Mouse (Mus musculus) erythroblast, embryonic 14.5 days (primary cell): ENCODE results near the gene Lamc1. TPM values are rescaled to one million over a fixed set of nuclear protein-coding genes. Genes with fewer than 3 reads are reported as not detected.

Experiments used
- H3K27me3 ChIP-seq: 2 replicates; pipeline ENCODE4 v1.6.1; 2012; ENCODE audit warnings: inconsistent platforms; ENCODE audit not compliant: control insufficient read depth
- H3K36me3 ChIP-seq: 2 replicates; pipeline ENCODE4 v1.6.1; 2012; ENCODE audit warnings: mild to moderate bottlenecking, inconsistent platforms; ENCODE audit not compliant: control insufficient read depth
- H3K4me1 ChIP-seq: 2 replicates; pipeline ENCODE4 v1.6.1; 2012; ENCODE audit warnings: inconsistent platforms; ENCODE audit not compliant: control insufficient read depth
- H3K4me3 ChIP-seq: replicated peaks from 2 replicates; pipeline ENCODE3; 2012; ENCODE audit warnings: moderate library complexity, mild to moderate bottlenecking, inconsistent platforms
- H3K9me3 ChIP-seq: 2 replicates; pipeline ENCODE4 v1.6.1; 2012; ENCODE audit warnings: low read length, inconsistent platforms, mixed read lengths; ENCODE audit not compliant: control insufficient read depth
- GATA1 ChIP-seq: IDR thresholded peaks from 2 replicates; pipeline ENCODE4 v1.6.1; 2012; ENCODE audit warnings: low read length, inconsistent platforms, mixed read lengths
- TAL1 ChIP-seq: IDR thresholded peaks from 3 replicates; pipeline ENCODE4 v1.6.1; 2012; ENCODE audit warnings: low read length, inconsistent platforms, mixed read lengths
- polyA plus RNA-seq: library from polyadenylated mRNA; stranded (reverse); fragments of >175 nt; gene quantifications from 2 replicates; pipeline ENCODE4 v1.2.3, GENCODE M21; 2012

Gene Lamc1
- polyA plus RNA-seq, 1 experiment = 0.01 TPM

GRCm38 (mm10) chr1:153265066-153265465 is 67.5 kb downstream of the Lamc1 start:
- H3K4me1 ChIP-seq = no peaks in the 10 kb centered on the region
- H3K36me3 ChIP-seq = peaks cover 3% of the 10 kb centered on the region
- H3K27me3 ChIP-seq = no peaks in the 10 kb centered on the region
- no peak for TF ChIP-seq TAL1
- TF ChIP-seq GATA1 = no peak
- no peaks in the 10 kb centered on the region for H3K9me3 ChIP-seq
- no peak overlapping the region for H3K4me3 ChIP-seq

GRCm38 (mm10) chr1:153259752-153260300 is 72.8 kb downstream of the Lamc1 start:
- no peak overlapping the region for H3K4me3 ChIP-seq
- peaks cover 3% of the 10 kb centered on the region for H3K36me3 ChIP-seq
- no peak for TF ChIP-seq TAL1
- TF ChIP-seq GATA1 = no peak
- no peaks in the 10 kb centered on the region for H3K27me3 ChIP-seq
- no peaks in the 10 kb centered on the region for H3K9me3 ChIP-seq
- no peaks in the 10 kb centered on the region for H3K4me1 ChIP-seq

- no peaks in the 10 kb centered on the region for H3K27me3 ChIP-seq
- H3K9me3 ChIP-seq = no peaks in the 10 kb centered on the region; the same call in 1 of the 2 replicates
- H3K36me3 ChIP-seq = peaks cover 9% of the 10 kb centered on the region; the same call in 1 of the 2 replicates
- TF ChIP-seq GATA1 (no peak), TAL1 (no peak)
- H3K4me3 ChIP-seq = no peak overlapping the region
- H3K4me1 ChIP-seq = no peaks in the 10 kb centered on the region
Observed at GRCm38 (mm10) chr1:153252540-153253210, 79.9 kb downstream of the Lamc1 start.

GRCm38 (mm10) chr1:153251590-153252206 is 80.9 kb downstream of the Lamc1 start:
- H3K9me3 ChIP-seq = no peaks in the 10 kb centered on the region; the same call in 1 of the 2 replicates
- no peak overlapping the region for H3K4me3 ChIP-seq
- H3K4me1 ChIP-seq = no peaks in the 10 kb centered on the region
- no peak for TF ChIP-seq TAL1
- TF ChIP-seq GATA1 = no peak
- H3K27me3 ChIP-seq = no peaks in the 10 kb centered on the region
- peaks cover 14% of the 10 kb centered on the region; the same call in 1 of the 2 replicates for H3K36me3 ChIP-seq

GRCm38 (mm10) chr1:153241346-153241745 is 91.2 kb downstream of the Lamc1 start:
- Histone ChIP-seq H3K27me3 (no peaks in the 10 kb centered on the region), H3K9me3 (no peaks in the 10 kb centered on the region), H3K4me1 (0 out of 2 replicates have a peak, but pooled peaks cover 1% of the 10 kb centered on the region), H3K4me3 (no peak overlapping the region), H3K36me3 (peaks cover 9% of the 10 kb centered on the region)
- TF ChIP-seq GATA1 = no peak
- TF ChIP-seq TAL1 = no peak

DNA sequence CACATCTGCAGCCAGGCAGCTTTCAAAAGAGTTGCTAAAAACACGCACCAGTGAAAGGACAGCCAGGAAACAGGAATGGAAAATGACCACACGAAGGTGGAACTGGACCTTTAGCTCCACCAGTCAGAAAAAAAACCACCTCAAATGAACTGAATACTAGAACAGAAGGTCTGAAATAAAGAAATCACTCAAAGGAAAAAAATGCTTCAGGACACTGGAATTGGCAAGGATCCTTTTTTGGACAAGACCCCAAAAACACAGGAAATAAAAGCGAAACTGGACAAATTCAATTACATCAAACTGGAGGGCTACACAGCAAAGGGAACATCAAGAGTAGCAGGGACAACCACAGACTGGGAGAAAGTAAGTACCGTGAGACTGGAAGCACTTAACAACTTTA is 97.0 kb downstream of the Lamc1 start:
- no peak overlapping the region for H3K4me3 ChIP-seq
- H3K4me1 ChIP-seq = no peaks in the 10 kb centered on the region
- no peaks in the 10 kb centered on the region for H3K9me3 ChIP-seq
- no peak for TF ChIP-seq GATA1
- no peak for TF ChIP-seq TAL1
- no peaks in the 10 kb centered on the region for H3K27me3 ChIP-seq
- peaks cover 9% of the 10 kb centered on the region for H3K36me3 ChIP-seq

- Histone ChIP-seq H3K9me3 (no peaks in the 10 kb centered on the region), H3K4me3 (no peak overlapping the region), H3K4me1 (no peaks in the 10 kb centered on the region), H3K36me3 (peaks cover 20% of the 10 kb centered on the region), H3K27me3 (no peaks in the 10 kb centered on the region)
- TF ChIP-seq TAL1 (no peak), GATA1 (no peak)
Observed at GRCm38 (mm10) chr1:153231681-153232080, 100.9 kb downstream of the Lamc1 start.

DNA sequence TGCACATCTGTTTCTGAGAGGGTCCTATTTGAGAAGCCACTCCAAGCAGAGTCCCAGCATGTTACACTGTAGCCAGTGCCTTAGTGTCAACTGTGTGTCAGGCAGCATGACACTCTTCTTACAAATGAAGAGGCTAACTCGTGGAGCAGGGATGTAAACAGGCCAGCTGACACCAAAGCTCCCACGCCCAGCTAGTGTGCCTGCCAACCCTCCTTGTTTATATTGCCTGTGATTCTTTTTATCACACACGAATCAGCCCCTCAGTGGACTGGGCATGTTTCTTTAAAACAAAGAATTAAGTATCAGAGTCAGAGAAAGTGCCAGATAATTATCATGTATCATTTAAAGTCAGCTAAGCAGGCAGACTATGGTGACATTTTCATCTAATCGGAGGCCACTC is 104.7 kb downstream of the Lamc1 start:
- H3K36me3 ChIP-seq = peaks cover 20% of the 10 kb centered on the region; the same call in 1 of the 2 replicates

GRCm38 (mm10) chr1:153227096-153227495 is 105.5 kb downstream of the Lamc1 start:
- peaks cover 20% of the 10 kb centered on the region; the same call in 1 of the 2 replicates for H3K36me3 ChIP-seq
- no peaks in the 10 kb centered on the region for H3K27me3 ChIP-seq
- H3K4me3 ChIP-seq = no peak overlapping the region
- H3K9me3 ChIP-seq = no peaks in the 10 kb centered on the region
- H3K4me1 ChIP-seq = no peaks in the 10 kb centered on the region
- TF ChIP-seq GATA1 (no peak), TAL1 (no peak)

More for the DNA sequence above, 104.7 kb downstream of the Lamc1 start:
- TF ChIP-seq GATA1 (no peak), TAL1 (no peak)
- H3K27me3 ChIP-seq = no peaks in the 10 kb centered on the region
- H3K4me3 ChIP-seq = no peak overlapping the region
- no peaks in the 10 kb centered on the region for H3K9me3 ChIP-seq
- no peaks in the 10 kb centered on the region for H3K4me1 ChIP-seq
